Mouse (Mus musculus) kidney, embryonic 14.5 days (tissue): ENCODE results near the gene Vmn2r85. TPM values are rescaled to one million over a fixed set of nuclear protein-coding genes. Genes with fewer than 3 reads are reported as not detected.
"Not testable (repeated sequence)": the region's sequence is repeated elsewhere in the genome, so short reads cannot be mapped to it uniquely, and the experiment has no call there.

Source experiments
- ATAC-seq: fragments of 200-750 bp; cut with Nextera tagmentation; 2 replicates; pipeline ENCODE4 v1.8.0; 2017; ENCODE audit warnings: moderate number of reproducible peaks, mild to moderate bottlenecking, moderate TSS enrichment, moderate library complexity; ENCODE audit not compliant: low FRiP score, low TSS enrichment
- H3K27ac ChIP-seq: fragments of 300-500 bp; sonication (generic); 2 replicates; pipeline ENCODE4 v1.5.1; 2014; ENCODE audit warnings: low read depth, mild to moderate bottlenecking, low read length, moderate library complexity, mixed read lengths
- H3K27me3 ChIP-seq: fragments of 300-500 bp; sonication (generic); 2 replicates; pipeline ENCODE4 v1.6.1; 2014; ENCODE audit warnings: mild to moderate bottlenecking, low read length; ENCODE audit not compliant: control insufficient read depth, insufficient read depth
- H3K36me3 ChIP-seq: fragments of 300-500 bp; sonication (generic); 2 replicates; pipeline ENCODE4 v1.6.1; 2014; ENCODE audit warnings: low read length, mixed read lengths; ENCODE audit not compliant: control insufficient read depth, insufficient read depth
- H3K4me1 ChIP-seq: fragments of 300-500 bp; sonication (generic); 2 replicates; pipeline ENCODE4 v1.6.1; 2014; ENCODE audit warnings: low read length, mixed read lengths; ENCODE audit not compliant: control insufficient read depth, insufficient read depth
- H3K4me2 ChIP-seq: fragments of 300-500 bp; sonication (generic); replicated peaks from 2 replicates; pipeline ENCODE4 v1.6.1; 2014; ENCODE audit warnings: low read depth, mild to moderate bottlenecking, low read length
- H3K4me3 ChIP-seq: fragments of 300-500 bp; sonication (generic); 2 replicates; pipeline ENCODE4 v1.5.1; 2014; ENCODE audit warnings: mild to moderate bottlenecking, low read length
- H3K9ac ChIP-seq: fragments of 300-500 bp; sonication (generic); 2 replicates; pipeline ENCODE4 v1.6.1; 2014; ENCODE audit warnings: low read depth, mild to moderate bottlenecking, low read length, moderate library complexity
- H3K9me3 ChIP-seq: fragments of 300-500 bp; sonication (generic); 2 replicates; pipeline ENCODE4 v1.6.1; 2016; ENCODE audit warnings: low read length; ENCODE audit not compliant: control insufficient read depth
- WGBS: fragments of 180-500 bp; shearing (Covaris S2); extraction: QIAGEN DNeasy Blood & Tissue Kit; methylation state at CpG from one replicate; pipeline ENCODE4 v1.1.7; 2014; 5-methylcytosine and 5-hydroxymethylcytosine counted together
- polyA plus RNA-seq: library from polyadenylated mRNA; unstranded; fragments of >200 nt; fragmentation: Nextera tagmentation; extraction: Ambion mirVana; gene quantifications from 2 replicates; pipeline ENCODE4 v1.2.1, GENCODE M21; 2014

The Vmn2r85 gene
- polyA plus RNA-seq, 1 experiment from 2014 or later, result not detected

DNA sequence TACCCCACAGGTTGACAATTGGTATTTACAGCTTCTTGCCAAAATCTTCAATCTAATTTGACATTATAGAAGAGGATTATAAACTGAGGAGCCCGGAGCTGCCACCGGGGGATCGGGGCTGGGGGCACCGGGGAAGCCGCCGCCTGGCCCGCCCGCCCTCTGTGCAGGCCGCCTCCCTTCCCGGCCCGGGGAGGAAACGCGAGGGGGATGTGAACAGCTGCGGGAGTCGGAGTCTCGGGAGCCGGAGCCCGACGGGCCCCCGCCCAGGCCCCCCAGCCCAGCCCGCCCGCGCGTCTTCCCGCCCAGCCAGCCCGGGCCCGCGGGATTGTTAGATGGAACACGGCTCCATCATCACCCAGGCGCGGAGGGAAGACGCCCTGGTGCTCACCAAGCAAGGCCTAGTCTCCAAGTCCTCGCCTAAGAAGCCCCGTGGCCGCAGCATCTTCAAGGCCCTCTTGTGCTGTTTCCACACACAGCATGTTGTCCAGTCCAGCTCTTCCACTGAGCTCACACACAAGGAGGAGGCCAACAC is 17.3 kb downstream of the Vmn2r85 start:
- H3K27me3 ChIP-seq, H3K36me3 ChIP-seq, H3K27ac ChIP-seq, H3K9me3 ChIP-seq, H3K9ac ChIP-seq, H3K4me3 ChIP-seq, H3K4me1 ChIP-seq, H3K4me2 ChIP-seq: not testable (repeated sequence)
- WGBS, result 79% methylated on average over 12 of the region's 35 CpGs
- ATAC-seq, result peak; percentile 73

DNA sequence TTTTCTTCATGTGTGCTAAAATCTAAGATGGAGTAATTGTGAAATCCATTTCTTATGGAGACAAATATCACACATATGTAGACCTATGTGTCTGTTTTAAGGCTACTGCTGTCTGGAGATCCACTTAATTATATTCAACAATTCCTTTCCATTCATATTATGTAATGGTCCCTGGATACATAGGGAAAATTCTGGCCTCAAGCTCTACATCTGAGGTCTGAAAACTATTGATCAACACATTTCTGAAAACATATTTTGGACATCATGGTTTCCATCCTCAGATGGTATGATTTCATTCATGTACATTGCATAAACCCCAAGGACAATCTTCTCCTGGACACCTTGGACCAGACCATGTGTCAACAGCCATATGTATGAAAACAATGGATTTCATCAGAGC is 35.3 kb downstream of the Vmn2r85 start, which contains the start of gene Vmn2r84:
Gene Vmn2r84 (minus strand): TSS at position 101 of the 400 bp plus-strand sequence.
- Histone ChIP-seq H3K9ac (no peak within 1 kb of the TSS), H3K36me3 (no peaks in the 10 kb centered on the region), H3K4me3 (no peak within 1 kb of the TSS), H3K27ac (no peak within 1 kb of the TSS), H3K4me1 (no peaks in the 10 kb centered on the region), H3K4me2 (no peak within 1 kb of the TSS), H3K27me3 (no peaks in the 10 kb centered on the region), H3K9me3 (no peaks in the 10 kb centered on the region)
- ATAC-seq, result no peak

DNA sequence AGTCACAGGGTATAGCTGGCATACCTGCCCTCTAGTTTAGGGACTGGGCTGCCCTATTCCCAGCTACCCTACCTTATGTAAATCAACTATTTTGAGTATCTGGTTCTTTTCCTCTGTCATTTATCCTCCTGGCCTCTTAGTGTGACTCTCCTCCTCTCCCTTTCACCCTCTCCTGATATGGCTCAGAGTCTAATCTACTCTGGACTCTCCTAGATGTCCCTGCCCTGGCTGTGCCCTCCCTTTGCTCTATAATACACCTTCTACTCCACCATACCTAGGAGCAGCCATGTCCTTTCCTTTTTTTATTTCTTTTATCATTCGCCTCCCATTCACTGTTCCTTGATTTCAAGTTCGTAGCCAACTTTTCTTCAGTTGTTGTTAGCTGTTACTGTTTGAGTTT is 54.4 kb downstream of the Vmn2r85 start:
- H3K4me1 ChIP-seq, result no peaks in the 10 kb centered on the region
- H3K27me3 ChIP-seq, result no peaks in the 10 kb centered on the region
- no peak overlapping the region for H3K9ac ChIP-seq
- H3K4me3 ChIP-seq, result no peak overlapping the region
- no peaks in the 10 kb centered on the region for H3K36me3 ChIP-seq
- no peak for ATAC-seq
- no peak overlapping the region for H3K27ac ChIP-seq
- no peak overlapping the region for H3K4me2 ChIP-seq
- 93% methylated on average over 2 of the region's 2 CpGs for WGBS
- no peaks in the 10 kb centered on the region for H3K9me3 ChIP-seq

DNA sequence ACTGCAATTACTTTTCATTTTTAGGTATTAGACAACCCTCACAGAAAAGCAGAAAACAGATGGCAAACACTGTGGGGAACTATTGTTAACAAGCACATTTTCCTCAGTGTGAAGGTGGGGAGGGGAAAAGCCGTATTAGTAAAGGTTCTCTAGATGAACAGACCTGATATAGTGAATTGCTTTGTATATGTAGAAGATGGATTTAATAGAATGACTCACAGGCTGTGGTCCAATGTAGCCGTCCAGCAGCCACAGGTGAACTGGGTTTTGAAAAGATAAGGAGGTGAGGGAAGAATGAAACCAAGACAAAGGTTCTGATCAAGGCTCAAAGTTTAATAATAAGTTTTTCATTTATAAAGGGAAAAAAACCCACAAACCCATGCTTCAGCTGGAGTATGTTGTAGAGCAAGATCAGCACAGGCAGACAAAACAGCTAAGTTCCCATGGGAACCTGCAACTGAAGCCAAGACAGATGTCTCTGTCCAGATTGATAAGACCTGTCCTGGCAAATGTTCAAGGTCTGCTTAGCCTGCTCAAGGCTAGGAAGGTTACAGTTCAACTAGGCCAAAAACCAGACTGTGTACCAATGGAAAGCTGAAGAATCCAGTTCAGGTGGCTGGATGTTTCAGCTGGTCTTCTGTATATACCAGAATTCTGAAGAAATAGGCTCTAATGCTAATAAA is 56.9 kb downstream of the Vmn2r85 start:
- no peak overlapping the region for H3K9ac ChIP-seq
- H3K4me1 ChIP-seq, result no peaks in the 10 kb centered on the region
- no peaks in the 10 kb centered on the region for H3K27me3 ChIP-seq
- H3K36me3 ChIP-seq, result no peaks in the 10 kb centered on the region
- no peaks in the 10 kb centered on the region for H3K9me3 ChIP-seq
- no peak overlapping the region for H3K27ac ChIP-seq
- 74% methylated on average over 2 of the region's 2 CpGs for WGBS
- H3K4me2 ChIP-seq, result no peak overlapping the region
- ATAC-seq, result no peak
- H3K4me3 ChIP-seq, result no peak overlapping the region

DNA sequence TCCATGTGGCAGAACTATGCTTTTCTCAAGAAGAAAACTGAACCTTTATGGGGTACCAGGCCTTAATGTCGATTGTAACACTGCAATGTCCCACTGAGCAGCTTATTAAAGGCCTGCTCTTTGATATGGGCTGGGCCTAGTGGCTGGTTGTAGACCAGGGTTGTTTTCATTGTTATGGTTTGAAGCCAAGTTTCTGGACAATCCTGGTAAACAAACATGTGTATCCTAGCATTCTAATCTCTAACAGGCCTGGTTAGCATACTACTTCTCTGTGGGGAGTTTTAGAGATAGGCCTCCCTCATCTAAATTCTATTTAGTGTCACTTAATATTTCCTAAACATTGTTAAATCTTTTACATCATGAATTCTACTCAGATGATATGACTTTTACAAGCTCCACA is 57.9 kb downstream of the Vmn2r85 start:
- Histone ChIP-seq H3K9me3 (no peaks in the 10 kb centered on the region), H3K27me3 (no peaks in the 10 kb centered on the region), H3K4me1 (no peaks in the 10 kb centered on the region), H3K27ac (no peak overlapping the region), H3K36me3 (no peaks in the 10 kb centered on the region), H3K4me3 (no peak overlapping the region), H3K4me2 (no peak overlapping the region), H3K9ac (no peak overlapping the region)
- WGBS, result 74% methylated on average over 1 of the region's 1 CpGs
- no peak for ATAC-seq

DNA sequence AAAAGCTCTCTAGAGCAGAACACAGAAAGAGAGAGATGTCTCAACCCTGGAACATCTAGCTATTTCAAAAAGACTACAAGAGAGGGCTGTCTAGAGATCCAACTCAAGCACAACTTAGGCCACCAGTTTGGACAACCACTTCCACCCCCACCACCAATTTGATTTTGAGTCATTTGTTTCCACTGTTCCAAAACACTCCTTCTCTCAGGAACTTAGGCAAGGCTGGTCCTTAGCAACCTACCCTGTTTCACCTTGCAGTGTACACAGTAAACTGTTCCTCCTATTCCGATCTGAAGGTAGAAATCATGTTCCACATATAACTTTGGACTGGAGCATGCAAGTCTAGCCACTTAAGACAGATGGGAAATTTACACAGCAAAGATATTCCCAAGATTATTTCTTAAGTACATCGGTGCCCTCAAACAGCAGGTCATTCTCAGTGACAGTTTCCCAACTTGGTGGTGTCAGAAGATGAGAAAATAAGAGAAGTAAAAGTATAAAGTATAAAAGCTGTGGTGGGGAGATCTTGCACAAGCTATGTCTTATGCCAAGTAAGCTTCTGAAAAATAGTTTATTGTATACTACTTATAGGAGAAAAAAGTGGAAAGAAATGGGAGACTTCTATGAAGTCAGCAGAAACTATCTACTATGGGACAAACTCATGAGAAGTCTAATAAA is 59.4 kb downstream of the Vmn2r85 start:
- H3K4me2 ChIP-seq, result no peak overlapping the region
- no peaks in the 10 kb centered on the region for H3K4me1 ChIP-seq
- H3K9me3 ChIP-seq, result no peaks in the 10 kb centered on the region
- H3K9ac ChIP-seq, result no peak overlapping the region
- 85% methylated on average over 2 of the region's 2 CpGs for WGBS
- no peak overlapping the region for H3K27ac ChIP-seq
- H3K4me3 ChIP-seq, result no peak overlapping the region
- no peak for ATAC-seq
- no peaks in the 10 kb centered on the region for H3K27me3 ChIP-seq
- H3K36me3 ChIP-seq, result no peaks in the 10 kb centered on the region

DNA sequence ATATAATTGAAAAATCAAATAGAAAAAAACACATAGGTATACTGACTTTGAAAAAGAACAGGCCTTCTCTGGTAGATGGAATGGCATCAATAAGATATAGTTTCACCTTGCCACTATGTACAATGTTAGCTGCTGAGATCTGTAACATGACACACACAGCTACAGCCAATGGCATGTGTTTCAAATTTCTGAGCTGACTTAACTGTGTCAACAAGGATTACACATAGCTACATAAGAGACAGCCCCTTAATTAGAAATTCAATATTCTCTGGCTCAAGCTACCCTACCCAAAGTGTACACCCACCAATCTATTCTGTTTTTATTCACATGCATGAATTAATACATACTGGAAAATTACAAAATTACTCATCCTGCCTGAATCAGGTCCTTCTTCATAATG is 61.1 kb downstream of the Vmn2r85 start:
- no peaks in the 10 kb centered on the region for H3K27me3 ChIP-seq
- no peak overlapping the region for H3K4me2 ChIP-seq
- no peak for ATAC-seq
- no peak overlapping the region for H3K4me3 ChIP-seq
- no peaks in the 10 kb centered on the region for H3K9me3 ChIP-seq
- H3K9ac ChIP-seq, result no peak overlapping the region
- no peak overlapping the region for H3K27ac ChIP-seq
- H3K4me1 ChIP-seq, result no peaks in the 10 kb centered on the region
- no peaks in the 10 kb centered on the region for H3K36me3 ChIP-seq

DNA sequence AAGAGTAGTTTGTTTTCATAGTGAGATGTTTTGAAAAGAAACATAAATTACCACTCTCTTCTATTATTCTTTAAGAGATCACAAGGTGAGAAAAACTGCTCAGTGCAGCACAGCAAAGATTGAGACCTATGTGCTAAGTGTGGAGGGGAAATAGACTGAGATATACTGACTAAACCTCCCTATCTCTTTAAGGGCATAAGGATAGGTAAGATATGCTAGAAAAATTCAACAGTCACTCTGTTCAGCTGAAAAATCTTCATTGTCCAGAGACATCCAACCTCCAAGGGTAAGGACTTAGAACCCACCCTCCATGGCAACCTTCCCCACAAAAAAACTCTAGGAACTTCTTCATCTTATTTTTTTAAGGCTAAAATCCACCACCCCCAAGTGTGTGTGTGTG is 64.7 kb downstream of the Vmn2r85 start:
- Histone ChIP-seq H3K27ac (no peak overlapping the region), H3K4me2 (no peak overlapping the region), H3K9ac (no peak overlapping the region), H3K4me1 (no peaks in the 10 kb centered on the region), H3K9me3 (no peaks in the 10 kb centered on the region), H3K36me3 (no peaks in the 10 kb centered on the region), H3K4me3 (no peak overlapping the region), H3K27me3 (no peaks in the 10 kb centered on the region)
- ATAC-seq, result no peak
